Mouse (Mus musculus): ENCODE data around the gene Dip2c. TPM values are rescaled to one million over a fixed set of nuclear protein-coding genes. Genes with fewer than 3 reads are reported as not detected.
A peak's percentile ranks its signal among the peaks of the same experiment; 100 is the strongest.

Dip2c gene
- total RNA-seq, 2 experiments from 2014 or later = 10.8 to 11.4 TPM

GRCm38 (mm10) chr13:9421949-9422348, 145.6 kb downstream of the Dip2c start:
- DNase-seq (ENCODE audit: low spot score) = no peak

GRCm38 (mm10) chr13:9422876-9423275, 146.5 kb downstream of the Dip2c start:
- DNase-seq (ENCODE audit: low spot score) = no peak

GRCm38 (mm10) chr13:9424434-9424833, 148.1 kb downstream of the Dip2c start:
- DNase-seq (ENCODE audit: low spot score) = no peak

- DNase-seq (ENCODE audit: low spot score) = no peak
These were observed 149.9 kb downstream of the Dip2c start for GRCm38 (mm10) chr13:9426267-9426666.

- DNase-seq (ENCODE audit: low spot score) = no peak
These were observed 150.5 kb downstream of the Dip2c start for GRCm38 (mm10) chr13:9426779-9427178.

GRCm38 (mm10) chr13:9429884-9430283, 153.6 kb downstream of the Dip2c start:
- DNase-seq (ENCODE audit: low spot score) = no peak

- DNase-seq (ENCODE audit: low spot score) = no peak
These were observed 154.4 kb downstream of the Dip2c start for GRCm38 (mm10) chr13:9430724-9431123.

- no peak for DNase-seq (ENCODE audit: low spot score)
These were observed 155.1 kb downstream of the Dip2c start for GRCm38 (mm10) chr13:9431441-9431840.

- no peak for DNase-seq (ENCODE audit: low spot score)
These were observed 166.7 kb downstream of the Dip2c start for GRCm38 (mm10) chr13:9443066-9443465.

GRCm38 (mm10) chr13:9445533-9446294, 169.4 kb downstream of the Dip2c start:
- DNase-seq (ENCODE audit: low spot score) = no peak

- DNase-seq (ENCODE audit: low spot score) = peak; percentile 48
These were observed 170.3 kb downstream of the Dip2c start for GRCm38 (mm10) chr13:9446448-9447115.

GRCm38 (mm10) chr13:9450276-9450675, 173.9 kb downstream of the Dip2c start:
- no peak for DNase-seq (ENCODE audit: low spot score)

- DNase-seq (ENCODE audit: low spot score) = no peak
These were observed 175.6 kb downstream of the Dip2c start for GRCm38 (mm10) chr13:9451952-9452351.

GRCm38 (mm10) chr13:9454426-9455177, 178.3 kb downstream of the Dip2c start:
- no peak for DNase-seq (ENCODE audit: low spot score)

GRCm38 (mm10) chr13:9455979-9456378, 179.7 kb downstream of the Dip2c start:
- no peak for DNase-seq (ENCODE audit: low spot score)

GRCm38 (mm10) chr13:9457420-9458308, 181.3 kb downstream of the Dip2c start:
- no peak for DNase-seq (ENCODE audit: low spot score)

GRCm38 (mm10) chr13:9464457-9464856, 188.1 kb downstream of the Dip2c start:
- DNase-seq (ENCODE audit: low spot score) = no peak

- DNase-seq (ENCODE audit: low spot score) = peak; percentile 78
These were observed 190.9 kb downstream of the Dip2c start for GRCm38 (mm10) chr13:9467216-9467615.

- DNase-seq (ENCODE audit: low spot score) = no peak
These were observed 197.1 kb downstream of the Dip2c start for GRCm38 (mm10) chr13:9473383-9473782.

GRCm38 (mm10) chr13:9481722-9482121, 205.4 kb downstream of the Dip2c start:
- no peak for DNase-seq (ENCODE audit: low spot score)

GRCm38 (mm10) chr13:9489696-9490095, 213.4 kb downstream of the Dip2c start:
- no peak for DNase-seq (ENCODE audit: low spot score)

All from gastrocnemius, adult 18-20 months (tissue).